Mouse (Mus musculus) thymus, postnatal 36 days (tissue): ENCODE results near the gene Dars2.
A peak's percentile ranks its signal among the peaks of the same experiment; 100 is the strongest.

Experiments
- DNase-seq, 2 experiments: peaks; one replicate each; pipeline ENCODE4 v3.0.0; 2022; ENCODE audit warnings: mixed read lengths in 2 of 2

The Dars2 gene

GRCm38 (mm10) chr1:161070352-161071271, at the start of gene Dars2, which contains the start of gene Cenpl:
Gene Dars2, minus strand, starts transcription at chr1:161070658.
Gene Cenpl, plus strand, starts transcription at chr1:161070713.
- DNase-seq = peak; percentile 91 to 94

GRCm38 (mm10) chr1:161114591-161114990, 44.1 kb upstream of the Dars2 start:
- no peak for DNase-seq

GRCm38 (mm10) chr1:161109216-161109615, 38.8 kb upstream of the Dars2 start:
- DNase-seq = no peak

DNA sequence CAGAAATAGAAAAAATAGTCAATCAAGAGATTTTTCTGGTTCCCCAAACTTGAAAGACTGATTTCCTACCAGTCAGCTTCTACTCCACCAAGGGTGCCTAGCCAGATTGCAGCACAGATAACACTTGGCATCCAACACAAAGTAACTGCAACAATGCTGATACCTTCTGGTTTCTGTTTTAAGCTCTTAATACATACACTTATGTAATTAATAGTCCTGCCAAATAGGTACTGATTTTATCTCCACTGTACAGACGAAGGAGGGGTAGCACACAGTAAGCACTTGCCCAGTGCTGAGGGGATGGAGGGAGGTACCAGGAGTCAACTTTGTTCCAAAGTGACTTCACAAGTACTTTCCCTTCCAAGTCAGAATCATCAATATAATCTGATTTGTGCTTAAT, 33.4 kb upstream of the Dars2 start:
- no peak for DNase-seq

DNA sequence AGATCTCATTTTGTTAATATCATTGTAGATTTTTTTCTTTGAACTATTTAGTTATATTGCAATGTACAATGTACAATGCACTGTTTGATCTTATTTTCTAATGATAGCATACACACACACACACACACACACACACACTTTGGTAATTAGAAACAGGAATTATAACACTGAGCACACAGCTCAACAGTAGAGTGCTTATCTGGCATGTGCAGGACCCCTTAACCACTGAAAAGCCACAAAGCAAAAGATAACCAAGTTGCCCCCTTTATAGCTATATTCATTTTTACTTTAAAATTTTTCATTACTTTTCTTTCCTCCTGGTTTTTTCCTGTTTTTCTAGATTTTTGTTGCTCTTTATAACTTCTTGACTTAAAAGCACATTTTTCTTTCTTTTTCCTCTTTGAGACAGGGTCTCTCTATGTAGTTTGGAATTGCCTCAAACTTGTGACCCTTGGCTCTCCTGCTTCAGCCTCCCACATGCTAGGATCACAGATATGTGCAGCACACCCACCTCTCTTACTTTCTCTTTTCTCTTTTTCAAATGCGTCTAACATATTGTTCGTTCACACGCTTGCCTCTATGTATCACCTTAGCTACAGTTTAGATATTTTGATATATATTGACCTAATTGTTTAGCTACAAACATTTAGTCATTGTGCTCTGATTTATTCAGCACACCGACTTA, 29.4 kb upstream of the Dars2 start:
- no peak for DNase-seq

- DNase-seq = no peak
These were observed 6.8 kb upstream of the Dars2 start for GRCm38 (mm10) chr1:161077243-161077642.

DNA sequence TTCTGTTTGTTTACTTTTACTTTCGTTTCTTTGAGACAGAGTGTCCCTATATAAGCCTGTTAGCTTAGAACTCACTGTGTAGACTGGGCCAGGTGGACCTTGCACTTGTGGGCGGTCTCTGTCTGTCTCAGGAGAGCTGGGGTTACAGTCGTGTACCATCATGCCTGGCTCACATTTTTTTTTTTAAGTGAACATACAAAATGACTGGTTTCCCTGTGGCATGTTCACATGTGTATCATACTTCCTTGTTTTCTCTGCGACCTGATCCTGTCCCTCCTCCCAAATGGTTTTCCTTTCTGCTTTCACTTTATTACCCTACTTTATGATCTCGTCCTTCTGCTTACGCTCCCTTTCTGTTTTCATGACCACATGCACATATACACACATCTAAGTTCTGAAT, 5.8 kb upstream of the Dars2 start:
- DNase-seq = no peak

DNA sequence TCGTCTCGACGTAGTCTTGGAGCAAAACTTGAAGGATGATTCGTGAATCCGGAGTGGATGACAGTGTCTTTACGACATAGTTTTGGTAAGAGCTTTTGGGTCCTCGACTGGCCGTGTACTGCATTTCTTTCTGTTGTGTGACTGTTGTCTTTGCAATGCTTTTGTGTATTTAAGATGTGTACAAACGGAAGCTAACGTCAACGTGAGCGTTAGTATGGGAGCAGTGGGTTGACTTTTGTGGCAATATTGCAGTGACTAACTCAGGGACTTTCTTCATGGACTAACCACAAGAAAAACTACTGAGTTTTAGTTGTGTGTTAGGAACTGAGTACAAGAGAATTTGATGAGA, 788 bp upstream of the Dars2 start:
- no peak for DNase-seq

- no peak for DNase-seq
These were observed 7.1 kb downstream of the Dars2 start for GRCm38 (mm10) chr1:161063351-161063750.

- DNase-seq = no peak
These were observed 13.3 kb downstream of the Dars2 start for GRCm38 (mm10) chr1:161057164-161057563.

DNA sequence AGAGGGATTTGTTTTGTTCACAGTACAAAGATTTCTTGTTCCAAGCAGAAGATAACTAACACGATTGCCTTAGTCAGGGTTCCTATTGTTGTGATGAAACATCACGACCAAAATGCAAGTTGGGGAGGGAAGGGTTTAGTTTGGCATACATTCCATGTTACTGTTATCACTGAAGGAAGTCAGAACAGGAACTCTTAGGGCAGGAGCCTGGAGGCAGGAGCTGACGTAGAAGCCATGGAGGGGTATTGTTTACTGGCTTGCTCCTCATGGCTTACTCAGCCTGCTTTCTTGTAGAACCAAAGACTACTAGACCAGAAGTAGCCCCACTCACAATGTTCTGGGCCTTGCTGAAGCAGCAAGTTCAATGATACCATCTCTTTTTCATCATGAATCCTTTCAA, 23.5 kb downstream of the Dars2 start:
- no peak for DNase-seq

DNA sequence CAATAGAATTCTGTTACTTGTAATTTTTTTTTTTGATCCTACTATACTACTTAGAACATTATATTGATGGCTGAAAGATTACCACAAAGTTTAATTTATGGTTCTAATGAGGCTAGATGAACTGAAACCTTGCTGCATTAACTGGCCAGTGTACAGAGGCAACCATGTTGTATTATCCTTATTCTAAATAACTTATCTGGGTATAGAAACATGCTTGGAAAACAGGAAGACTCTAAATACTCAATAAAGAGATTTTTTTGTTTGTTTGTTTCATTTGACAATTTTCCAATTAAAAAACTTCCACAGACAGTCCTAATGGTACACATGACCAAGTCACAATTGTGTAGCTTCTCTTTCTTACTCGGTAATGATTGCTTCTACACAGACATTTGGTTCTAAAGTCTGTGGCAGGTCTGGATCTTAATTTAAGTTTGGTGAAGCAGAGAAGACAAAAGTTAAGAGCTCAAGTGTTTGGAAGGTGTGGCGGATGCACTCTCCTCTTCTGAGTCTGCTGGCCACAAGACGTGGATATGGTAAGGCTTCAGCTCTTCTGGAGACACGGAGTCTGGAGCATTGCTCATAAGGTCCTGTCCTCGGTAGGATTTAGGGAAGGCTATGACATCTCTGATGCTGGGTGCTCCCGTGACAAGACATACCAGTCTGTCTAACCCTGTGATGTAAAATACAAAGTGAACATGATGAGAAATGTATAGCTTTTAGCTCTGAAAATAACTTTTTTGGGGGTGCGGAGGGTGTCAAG, 29.0 kb downstream of the Dars2 start:
- DNase-seq = no peak

- no peak for DNase-seq
These were observed 29.6 kb downstream of the Dars2 start for GRCm38 (mm10) chr1:161040855-161041254.

DNA sequence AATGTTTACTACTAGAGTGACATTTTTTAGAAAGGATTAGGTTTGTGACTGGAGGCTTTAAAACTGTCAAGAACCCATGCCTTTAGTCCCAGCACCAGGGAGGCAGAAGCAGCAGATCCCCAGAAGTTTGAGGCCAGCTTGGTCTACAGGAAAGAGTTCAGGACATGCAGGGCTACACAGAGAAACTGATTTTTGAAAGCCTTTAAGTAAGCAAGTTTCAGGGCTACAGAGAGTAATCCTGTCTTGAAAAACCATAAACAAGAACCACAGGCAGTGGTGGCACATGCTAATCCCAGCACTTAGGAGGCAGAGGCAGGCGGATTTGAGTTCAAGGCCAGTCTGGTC, 30.1 kb downstream of the Dars2 start:
- DNase-seq = no peak

- no peak for DNase-seq
These were observed 30.6 kb downstream of the Dars2 start for GRCm38 (mm10) chr1:161039741-161040425.

GRCm38 (mm10) chr1:161038968-161039721, 31.3 kb downstream of the Dars2 start:
- DNase-seq = no peak

DNA sequence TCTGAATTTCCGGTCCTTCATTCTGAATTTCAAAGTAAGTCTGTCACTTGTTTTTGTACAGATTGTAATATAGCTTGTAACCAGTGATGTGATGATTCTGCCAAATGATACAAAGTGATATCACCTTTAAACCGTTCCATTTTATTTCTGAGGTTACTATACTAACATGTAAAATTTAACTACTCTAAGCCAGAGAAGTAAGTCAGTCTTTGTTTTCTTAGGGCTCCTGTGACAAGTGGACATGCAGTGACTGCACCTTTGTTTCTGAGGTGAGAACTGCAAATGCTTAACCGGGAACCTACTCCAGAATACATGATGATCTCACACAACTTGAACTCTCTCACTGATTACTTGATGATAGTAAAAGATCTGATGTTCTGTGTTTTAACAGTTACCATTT, 32.5 kb downstream of the Dars2 start:
- DNase-seq = no peak

- no peak for DNase-seq
These were observed 32.9 kb downstream of the Dars2 start for GRCm38 (mm10) chr1:161037599-161037998.

DNA sequence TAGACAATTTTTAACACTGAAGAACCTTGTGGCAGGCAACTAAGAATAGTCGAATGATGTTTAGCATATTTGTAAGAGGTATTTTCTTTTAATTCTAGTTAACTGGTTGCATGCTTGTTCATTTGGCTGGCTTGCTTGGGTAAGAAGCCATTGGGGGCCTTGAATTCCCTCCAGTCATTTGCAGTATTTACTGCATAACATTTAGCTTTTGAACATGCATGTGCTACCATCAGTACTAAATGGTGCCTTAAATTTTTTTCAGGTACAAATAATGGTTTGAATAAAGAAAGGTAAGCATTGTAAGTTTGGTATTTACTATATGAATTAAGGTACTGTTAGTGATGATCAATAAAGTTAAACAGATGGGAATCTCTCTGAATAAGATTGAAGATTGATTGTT, 33.4 kb downstream of the Dars2 start:
- DNase-seq = no peak

DNA sequence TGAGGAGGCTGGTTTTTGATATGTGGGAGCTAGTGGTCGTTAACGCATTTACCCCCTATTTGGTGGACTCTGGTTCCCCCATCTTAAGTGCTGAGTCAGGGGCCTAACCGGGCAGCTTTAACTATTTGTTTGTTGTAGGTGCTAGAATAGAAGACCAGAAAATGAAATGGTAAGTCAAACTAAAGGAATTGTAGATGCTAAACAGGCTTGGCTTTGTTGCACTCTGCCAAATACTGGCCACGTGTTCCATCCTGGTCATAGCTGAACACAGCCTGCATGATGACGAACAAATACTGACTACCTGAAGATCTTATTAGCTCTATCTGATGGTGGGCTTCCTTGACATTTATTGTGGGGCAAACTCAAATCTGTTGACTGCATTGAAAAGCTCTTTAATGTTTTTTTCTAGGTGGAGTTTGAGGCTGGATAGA, 34.0 kb downstream of the Dars2 start:
- no peak for DNase-seq

DNA sequence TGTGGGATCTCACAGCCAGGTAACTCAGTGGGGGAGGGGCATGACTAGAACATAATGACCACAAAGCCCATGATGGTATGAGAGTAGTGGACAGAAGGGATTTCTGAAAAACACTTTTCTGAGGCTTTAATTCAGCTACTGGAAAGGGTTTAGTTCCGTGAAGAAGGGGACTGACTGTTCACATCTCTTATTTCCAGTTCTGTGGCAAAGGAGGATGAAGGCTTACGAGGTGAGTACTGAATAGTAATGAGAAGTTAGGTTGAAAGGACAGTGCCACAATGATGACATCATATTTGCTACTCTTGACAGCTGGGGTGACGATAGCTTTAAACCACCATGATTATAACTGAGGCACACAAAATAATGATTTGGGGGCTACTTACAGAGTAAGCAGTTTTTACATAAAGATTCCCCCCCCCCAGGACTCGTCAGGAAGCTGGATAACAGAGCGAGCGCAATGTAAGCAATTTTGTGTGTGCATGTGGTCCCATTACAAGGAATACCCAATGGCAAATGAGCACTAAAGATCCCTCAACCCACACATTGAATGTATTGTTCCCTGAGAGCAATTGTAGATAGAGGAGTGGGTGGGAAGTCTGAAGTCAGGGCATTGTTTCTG, 34.6 kb downstream of the Dars2 start:
- no peak for DNase-seq
